ENCODE assay signal across 13 mouse cellular contexts in the genomic region with DNA sequence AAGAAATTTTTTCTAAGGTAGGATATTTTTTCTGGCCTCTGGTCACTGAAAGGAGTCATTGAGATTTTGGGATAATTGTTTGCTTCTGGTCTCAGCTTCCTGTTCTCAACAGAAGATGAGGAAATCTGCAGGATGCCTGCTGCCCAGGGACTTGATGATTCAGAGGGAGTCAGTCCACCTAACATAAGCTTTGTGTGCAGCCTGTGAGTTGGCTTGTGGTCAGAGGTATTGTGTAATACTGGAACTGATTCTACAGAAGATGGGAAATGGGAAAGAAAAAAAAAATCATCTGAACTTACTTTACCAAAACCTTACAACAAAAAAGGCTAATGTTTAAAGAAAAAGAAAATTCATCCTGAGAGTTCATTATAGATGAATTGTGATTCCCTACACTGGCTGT. TPM values are rescaled to one million over a fixed set of nuclear protein-coding genes. Genes with fewer than 3 reads are reported as not detected.
DNase-seq lines count a peak whose midpoint lies in the region; ATAC-seq lines count a peak whose summit lies in the region.
"Had no signal": no experiment of that assay in that cellular context is flagged by ENCODE, and none has a peak within 500 bp of the region (broad histone marks: within the 10 kb centered on the region; RNA-seq: fewer than 3 reads in every experiment).

No protein-coding gene starts in this region.

- H3K9me3 ChIP-seq in embryonic facial prominence, embryonic 14.5 days (ENCODE audit: control insufficient read depth, low read length): no peaks in the 10 kb centered on the region
- no peaks in the 10 kb centered on the region for H3K9me3 ChIP-seq in embryonic facial prominence, embryonic 10.5 days
- H3K9me3 ChIP-seq in neural tube, embryonic 15.5 days (replicated peaks): no peaks in the 10 kb centered on the region
- H3K9me3 ChIP-seq: limb, embryonic 13.5 days had no signal

- H3K4me2 ChIP-seq in embryonic facial prominence, embryonic 14.5 days (ENCODE audit: low read depth, low read length): no peak overlapping the region
- no peak overlapping the region for H3K4me2 ChIP-seq in neural tube, embryonic 15.5 days
- H3K4me2 ChIP-seq: hindbrain, embryonic 12.5 days; limb, embryonic 13.5 days had no signal

- no peak overlapping the region for H3K4me3 ChIP-seq in embryonic facial prominence, embryonic 14.5 days (ENCODE audit: low read depth, low read length)
- no peak overlapping the region for H3K4me3 ChIP-seq in embryonic facial prominence, embryonic 10.5 days
- H3K4me3 ChIP-seq in neural tube, embryonic 15.5 days (replicated peaks): no peak overlapping the region
- H3K4me3 ChIP-seq: erythroblast, embryonic 14.5 days; hindbrain, embryonic 12.5 days; limb, embryonic 13.5 days; megakaryocyte, embryonic 14.5 days had no signal

- no peak overlapping the region for H3K9ac ChIP-seq in embryonic facial prominence, embryonic 14.5 days (ENCODE audit: low read depth, low read length)
- no peak overlapping the region for H3K9ac ChIP-seq in neural tube, embryonic 15.5 days (replicated peaks)
- H3K9ac ChIP-seq: hindbrain, embryonic 12.5 days; limb, embryonic 13.5 days had no signal

- intact Hi-C loops in gastrocnemius, postnatal 14 days (cut with DNase I; ENCODE audit: low total_unique reads): no loop called here

- ATAC-seq in embryonic facial prominence, embryonic 14.5 days (ENCODE audit: low read depth): no peak
- ATAC-seq in neural tube, embryonic 15.5 days (ENCODE audit: low FRiP score): no peak

- no peaks in the 10 kb centered on the region for H3K4me1 ChIP-seq in embryonic facial prominence, embryonic 14.5 days (ENCODE audit: control insufficient read depth, insufficient read depth, low read length)
- no peaks in the 10 kb centered on the region for H3K4me1 ChIP-seq in embryonic facial prominence, embryonic 10.5 days
- no peaks in the 10 kb centered on the region for H3K4me1 ChIP-seq in neural tube, embryonic 15.5 days
- H3K4me1 ChIP-seq: hindbrain, embryonic 12.5 days; limb, embryonic 13.5 days; megakaryocyte, embryonic 14.5 days had no signal

- peak; percentile 36 for DNase-seq in embryonic facial prominence, embryonic 14.5 days (ENCODE audit: low spot score)
- DNase-seq in embryonic facial prominence, embryonic 10.5 days (ENCODE audit: low spot score): no peak
- DNase-seq in lung, postnatal 36 days: peak; percentile 35
- no peak for DNase-seq in lung, postnatal 10 days
- DNase-seq in gastrocnemius, postnatal 14 days: peak; percentile 15
- no peak for DNase-seq in spleen, postnatal 10 days (ENCODE audit: low spot score in 2 of 2)
- DNase-seq in thymus, postnatal 10 days (ENCODE audit: low spot score in 2 of 2): no peak
- DNase-seq: kidney, adult 2 months had no signal

- no peaks in the 10 kb centered on the region for H3K36me3 ChIP-seq in embryonic facial prominence, embryonic 14.5 days (ENCODE audit: control insufficient read depth, insufficient read depth, low read length)
- H3K36me3 ChIP-seq in embryonic facial prominence, embryonic 10.5 days (replicated peaks): no peaks in the 10 kb centered on the region
- H3K36me3 ChIP-seq in neural tube, embryonic 15.5 days: no peaks in the 10 kb centered on the region
- H3K36me3 ChIP-seq: hindbrain, embryonic 12.5 days; limb, embryonic 13.5 days had no signal

- no peak overlapping the region for H3K27ac ChIP-seq in embryonic facial prominence, embryonic 14.5 days (replicated peaks; ENCODE audit: low read depth, low read length)
- H3K27ac ChIP-seq in embryonic facial prominence, embryonic 10.5 days (replicated peaks): no peak overlapping the region
- no peak overlapping the region for H3K27ac ChIP-seq in neural tube, embryonic 15.5 days (replicated peaks)
- H3K27ac ChIP-seq: hindbrain, embryonic 12.5 days; limb, embryonic 13.5 days had no signal

- no peaks in the 10 kb centered on the region for H3K27me3 ChIP-seq in embryonic facial prominence, embryonic 14.5 days (replicated peaks; ENCODE audit: control insufficient read depth, insufficient read depth, low read length)
- no peaks in the 10 kb centered on the region for H3K27me3 ChIP-seq in embryonic facial prominence, embryonic 10.5 days (replicated peaks; ENCODE audit: low read depth, poor library complexity, severe bottlenecking)
- no peaks in the 10 kb centered on the region for H3K27me3 ChIP-seq in neural tube, embryonic 15.5 days (replicated peaks)
- H3K27me3 ChIP-seq: hindbrain, embryonic 12.5 days; limb, embryonic 13.5 days; megakaryocyte, embryonic 14.5 days had no signal

RNA-seq across cellular contexts. Expression of a gene that starts 49.2 kb away (rescaled TPM):
- 93.8 and 94.9 TPM in 2 replicates for polyA plus RNA-seq in embryonic facial prominence, embryonic 14.5 days (2014; fragmentation: Nextera tagmentation; extraction: Ambion mirVana)
- polyA plus RNA-seq in embryonic facial prominence, embryonic 10.5 days (2016; fragmentation: Nextera tagmentation; extraction: Ambion mirVana): 4.1 and 7.9 TPM in 2 replicates
- 10 to 100 TPM; 33.6 to 35.3 TPM for total RNA-seq in gastrocnemius, postnatal 14 days (2021)
- polyA plus RNA-seq in neural tube, embryonic 15.5 days (2015; fragmentation: Nextera tagmentation; extraction: Ambion mirVana): 31.1 and 42.5 TPM in 2 replicates
- polyA plus RNA-seq: erythroblast, embryonic 14.5 days had no signal

Comparison
In these comparisons a context has a peak if more than half of its experiments do, and no peak if none do; other contexts are left out.
1. DNase-seq: peak in embryonic facial prominence, embryonic 14.5 days (single experiment), lung, postnatal 36 days (single experiment) and gastrocnemius, postnatal 14 days (single experiment); none in embryonic facial prominence, embryonic 10.5 days (single experiment), lung, postnatal 10 days (single experiment), spleen, postnatal 10 days (0 of 2) and thymus, postnatal 10 days (0 of 2).